Mouse (Mus musculus) heart, adult 18-20 months (tissue): Measurements from ENCODE around the gene Olfr453. TPM values are rescaled to one million over a fixed set of nuclear protein-coding genes. Genes with fewer than 3 reads are reported as not detected.

ENCODE experiments used
- DNase-seq, 2 experiments: peaks; one replicate each; pipeline ENCODE4 v3.0.0; 2021 to 2022; ENCODE audit warnings: mixed read lengths in 1 of 2
- long read RNA-seq, 2 experiments: library from polyadenylated mRNA; stranded (forward); transcript quantifications; one replicate each; pipeline ENCODE4 v2.0.0; 2021
- total RNA-seq, 2 experiments: library from RNA; stranded (reverse); gene quantifications; 2 replicates each; pipeline ENCODE4 v1.2.3; 2021

Gene Olfr453
- not detected for total RNA-seq
- long read RNA-seq, experiment 1: 0 reads
- long read RNA-seq, experiment 2: 0 reads

DNA sequence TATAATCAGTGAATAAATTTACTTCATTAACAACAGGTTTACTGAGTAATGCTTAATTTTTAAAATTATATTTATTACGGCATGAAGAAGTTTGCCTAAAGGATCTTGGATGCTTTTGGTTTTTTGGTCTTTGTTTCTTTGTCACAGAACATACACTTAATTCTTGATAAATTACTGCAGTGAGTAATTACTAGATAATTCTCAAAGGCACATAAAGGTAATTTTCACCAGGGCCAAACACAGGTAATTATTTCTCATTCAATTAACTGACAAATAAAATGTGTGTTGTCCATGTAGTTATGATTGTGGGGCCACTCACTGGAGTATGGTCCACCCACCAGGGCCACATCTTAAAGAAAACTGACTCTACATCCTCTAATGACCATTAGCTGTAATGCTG, at the start of gene Olfr453:
TSS of gene Olfr453 (plus strand) at position 301 of the 400 bp plus-strand sequence.
- no peak for DNase-seq

DNA sequence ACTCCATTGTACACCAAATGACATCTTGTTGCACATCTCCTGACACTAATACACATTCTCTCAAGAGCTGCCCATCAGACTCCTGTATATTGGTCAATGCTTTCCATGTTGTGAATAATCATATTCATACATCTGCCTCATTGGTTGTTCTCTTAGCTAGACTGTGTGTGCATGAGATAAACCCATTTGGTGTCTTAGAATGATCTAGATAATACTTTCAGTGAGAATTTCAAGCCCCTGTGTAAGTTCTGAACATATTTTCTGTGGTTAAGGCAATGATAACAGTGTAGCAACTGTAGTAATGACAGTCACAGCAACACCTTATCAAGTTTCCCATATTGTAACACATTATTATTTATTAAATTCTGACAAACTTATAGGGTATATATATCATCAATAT, 49.4 kb upstream of the Olfr453 start:
- no peak for DNase-seq

DNA sequence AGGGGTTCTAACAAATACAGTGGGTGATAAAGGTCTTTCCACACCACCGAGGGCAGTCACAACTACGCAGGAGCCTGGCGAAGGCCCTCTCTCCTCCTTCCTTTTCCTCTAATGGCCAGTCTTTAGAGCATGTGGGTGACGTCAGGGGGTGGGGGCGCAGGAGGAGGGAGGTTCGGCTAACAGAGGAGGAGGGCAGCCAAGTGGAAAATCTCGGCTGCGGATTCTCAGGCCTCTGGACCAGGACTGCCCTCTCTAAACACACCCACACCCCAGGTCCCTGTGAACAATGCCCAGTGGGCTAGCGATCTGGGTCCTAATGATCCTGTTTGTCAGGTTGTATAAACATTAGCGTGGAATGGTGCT, 47.0 kb upstream of the Olfr453 start:
- peak; percentile 88 to 90 for DNase-seq

- DNase-seq: peak; percentile 87 to 90
These were observed 46.5 kb upstream of the Olfr453 start for GRCm38 (mm10) chr6:42692517-42693190.

- peak; percentile 77 to 86 for DNase-seq
These were observed 29.6 kb upstream of the Olfr453 start, which contains the start of gene Tcaf1 for GRCm38 (mm10) chr6:42709291-42710211. Gene Tcaf1, minus strand, starts transcription at chr6:42710088.

- DNase-seq: no peak
These were observed 24.5 kb upstream of the Olfr453 start for GRCm38 (mm10) chr6:42714668-42715067.

- DNase-seq: no peak
These were observed 21.2 kb upstream of the Olfr453 start for GRCm38 (mm10) chr6:42717973-42718372.

DNA sequence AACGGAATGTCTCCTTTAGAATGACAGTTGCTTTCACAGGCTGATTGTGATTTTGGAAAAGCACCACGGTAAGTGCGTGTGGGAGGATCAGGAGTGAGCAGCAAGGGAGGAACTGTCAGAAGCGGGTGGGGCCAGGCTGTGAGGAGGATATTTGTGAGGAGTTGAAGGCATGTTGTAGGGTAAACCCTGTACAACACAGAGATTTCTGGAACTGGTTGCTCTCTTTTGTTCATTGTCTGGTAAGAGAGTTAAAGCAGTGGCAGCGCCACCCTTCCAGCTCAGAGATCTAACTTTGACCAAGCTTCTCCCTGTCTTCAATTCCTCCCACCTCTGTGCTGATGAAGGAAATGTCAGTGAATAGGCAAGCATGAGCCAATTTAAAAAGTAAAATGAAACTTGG, 3.1 kb downstream of the Olfr453 start:
- DNase-seq: no peak

- no peak for DNase-seq
These were observed 8.7 kb downstream of the Olfr453 start for GRCm38 (mm10) chr6:42747846-42748245.

GRCm38 (mm10) chr6:42756104-42756503, 16.9 kb downstream of the Olfr453 start, which contains the start of gene Olfr38:
Gene Olfr38, plus strand, starts transcription at chr6:42756404.
- no peak for DNase-seq

GRCm38 (mm10) chr6:42777066-42777465, 37.9 kb downstream of the Olfr453 start:
- DNase-seq: no peak

GRCm38 (mm10) chr6:42784793-42785192, 45.6 kb downstream of the Olfr453 start, which contains the start of gene Olfr452:
Gene Olfr452, plus strand, starts transcription at chr6:42785093.
- no peak for DNase-seq

DNA sequence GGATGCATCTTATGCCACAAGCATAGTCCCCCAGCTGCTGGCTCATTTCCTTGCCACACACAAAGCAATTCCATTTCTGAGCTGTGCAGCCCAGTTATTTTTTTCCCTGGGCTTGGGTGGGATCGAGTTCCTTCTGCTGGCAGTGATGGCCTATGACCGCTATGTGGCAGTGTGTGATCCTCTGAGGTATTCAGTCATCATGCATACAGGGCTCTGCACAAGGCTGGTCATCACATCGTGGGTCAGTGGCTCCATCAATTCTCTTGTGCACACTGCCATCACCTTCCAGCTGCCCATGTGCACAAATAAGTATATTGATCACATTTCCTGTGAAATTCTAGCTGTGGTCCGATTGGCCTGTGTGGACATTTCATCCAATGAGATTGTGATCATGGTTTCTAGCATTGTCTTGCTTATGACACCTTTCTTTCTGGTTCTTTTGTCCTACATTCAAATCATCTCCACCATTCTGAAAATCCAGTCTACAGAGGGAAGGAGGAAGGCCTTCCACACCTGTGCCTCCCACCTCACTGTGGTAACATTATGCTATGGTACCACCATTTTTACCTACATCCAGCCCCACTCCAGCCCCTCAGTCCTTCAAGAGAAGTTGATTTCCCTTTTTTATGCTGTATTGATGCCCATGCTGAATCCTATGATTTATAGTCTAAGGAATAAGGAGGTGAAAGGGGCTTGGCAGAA, 51.2 kb downstream of the Olfr453 start:
- no peak for DNase-seq

- no peak for DNase-seq
These were observed 51.9 kb downstream of the Olfr453 start for GRCm38 (mm10) chr6:42790949-42791556.

DNA sequence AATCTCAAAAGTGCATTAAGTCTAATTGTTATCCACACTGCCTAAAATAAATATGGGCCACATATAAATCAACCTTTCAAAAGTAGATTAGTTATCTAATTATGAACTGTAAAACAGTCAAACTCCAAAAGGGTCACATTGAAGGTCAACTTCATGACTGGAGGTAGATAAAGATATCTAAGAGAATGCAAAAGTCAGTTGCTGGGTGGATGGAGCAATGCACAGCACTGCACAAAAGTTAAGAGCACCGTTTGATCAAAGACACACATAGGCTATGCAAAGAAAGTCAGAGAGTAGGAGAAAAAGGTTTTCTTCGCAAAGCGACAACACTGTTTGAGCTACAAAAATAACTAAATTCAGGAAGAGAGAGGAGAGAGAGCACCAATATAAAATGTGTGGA, 55.8 kb downstream of the Olfr453 start:
- no peak for DNase-seq

Other genes starting within 250 kb of the Olfr453 start
- not detected for gene Olfr455, start 191.8 kb upstream of the Olfr453 start, total RNA-seq
- not detected for gene Tcaf3, start 141.7 kb upstream of the Olfr453 start, total RNA-seq
- gene Tcaf2, start 94.1 kb upstream of the Olfr453 start, total RNA-seq: 1 to 10 TPM; 2.8 to 5.0 TPM
- gene Tcaf1, start 29.3 kb upstream of the Olfr453 start, total RNA-seq: 1 to 10 TPM; 7.4 to 8.1 TPM
- not detected for gene Olfr38, start 17.0 kb downstream of the Olfr453 start, total RNA-seq
- gene Olfr452, start 45.7 kb downstream of the Olfr453 start, total RNA-seq: not detected
- gene Olfr450, start 72.6 kb downstream of the Olfr453 start, total RNA-seq: not detected
- gene Olfr449, start 95.0 kb downstream of the Olfr453 start, total RNA-seq: not detected
- gene Olfr448, start 151.1 kb downstream of the Olfr453 start, total RNA-seq: not detected
- not detected for gene Olfr447, start 169.5 kb downstream of the Olfr453 start, total RNA-seq
- not detected for gene Olfr446, start 182.0 kb downstream of the Olfr453 start, total RNA-seq
- not detected for gene Olfr444, start 209.7 kb downstream of the Olfr453 start, total RNA-seq